Mouse (Mus musculus): ENCODE results near the gene Ccdc91. TPM values are rescaled to one million over a fixed set of nuclear protein-coding genes. Genes with fewer than 3 reads are reported as not detected.
A peak's percentile ranks its signal among the peaks of the same experiment; 100 is the strongest.

The Ccdc91 gene
- polyA plus RNA-seq, 1 experiment from 2014 or later, result 25.1 TPM

- ATAC-seq (ENCODE audit: insufficient number of reproducible peaks, low FRiP score, low TSS enrichment, low read depth), result 0 out of 2 replicates have a peak, but pooled peaks have one; percentile 40
- WGBS, result 40% methylated on average over 5 of the region's 5 CpGs
- Histone ChIP-seq H3K27me3 (no peaks in the 10 kb centered on the region), H3K9me3 (no peaks in the 10 kb centered on the region), H3K9ac (no peak overlapping the region), H3K36me3 (no peaks in the 10 kb centered on the region), H3K4me1 (peaks cover 13% of the 10 kb centered on the region), H3K4me3 (no peak overlapping the region), H3K4me2 (no peak overlapping the region), H3K27ac (peak overlapping the region; percentile 68)
Observed at GRCm38 (mm10) chr6:147574454-147575182, 99.0 kb downstream of the Ccdc91 start.

- peaks cover 13% of the 10 kb centered on the region for H3K4me1 ChIP-seq
- no peak overlapping the region for H3K9ac ChIP-seq
- no peaks in the 10 kb centered on the region for H3K27me3 ChIP-seq
- no peak overlapping the region for H3K4me2 ChIP-seq
- no peak overlapping the region for H3K4me3 ChIP-seq
- no peaks in the 10 kb centered on the region for H3K36me3 ChIP-seq
- no peak for ATAC-seq (ENCODE audit: insufficient number of reproducible peaks, low FRiP score, low TSS enrichment, low read depth)
- WGBS, result 42% methylated on average over 11 of the region's 11 CpGs
- no peaks in the 10 kb centered on the region for H3K9me3 ChIP-seq
- H3K27ac ChIP-seq, result peak overlapping the region; percentile 9; the same call in 1 of the 2 replicates
Observed at GRCm38 (mm10) chr6:147575183-147575784, 99.7 kb downstream of the Ccdc91 start.

- Histone ChIP-seq H3K9ac (no peak overlapping the region), H3K4me1 (0 out of 2 replicates have a peak, but pooled peaks cover 2% of the 10 kb centered on the region), H3K4me3 (no peak overlapping the region), H3K36me3 (0 out of 2 replicates have a peak, but pooled peaks cover under 1% of the 10 kb centered on the region), H3K9me3 (no peaks in the 10 kb centered on the region), H3K27me3 (no peaks in the 10 kb centered on the region), H3K4me2 (no peak overlapping the region), H3K27ac (no peak overlapping the region)
- ATAC-seq (ENCODE audit: insufficient number of reproducible peaks, low FRiP score, low TSS enrichment, low read depth), result no peak
- WGBS, result 38% methylated on average over 3 of the region's 3 CpGs
Observed at GRCm38 (mm10) chr6:147587675-147588074, 112.0 kb downstream of the Ccdc91 start.

- ATAC-seq (ENCODE audit: insufficient number of reproducible peaks, low FRiP score, low TSS enrichment, low read depth), result no peak
- no peaks in the 10 kb centered on the region for H3K4me1 ChIP-seq
- H3K27me3 ChIP-seq, result no peaks in the 10 kb centered on the region
- H3K36me3 ChIP-seq, result no peaks in the 10 kb centered on the region
- H3K9ac ChIP-seq, result no peak overlapping the region
- H3K9me3 ChIP-seq, result no peaks in the 10 kb centered on the region
- no peak overlapping the region for H3K27ac ChIP-seq
- no peak overlapping the region for H3K4me2 ChIP-seq
- no peak overlapping the region for H3K4me3 ChIP-seq
- 68% methylated on average over 10 of the region's 10 CpGs for WGBS
Observed at GRCm38 (mm10) chr6:147606666-147607065, 131.0 kb downstream of the Ccdc91 start.

GRCm38 (mm10) chr6:147607613-147608012 lies 132.0 kb downstream of the Ccdc91 start:
- 70% methylated on average over 6 of the region's 6 CpGs for WGBS
- H3K27ac ChIP-seq, result no peak overlapping the region
- no peaks in the 10 kb centered on the region for H3K9me3 ChIP-seq
- no peak overlapping the region for H3K9ac ChIP-seq
- H3K4me1 ChIP-seq, result no peaks in the 10 kb centered on the region
- H3K36me3 ChIP-seq, result no peaks in the 10 kb centered on the region
- no peak overlapping the region for H3K4me2 ChIP-seq
- ATAC-seq (ENCODE audit: insufficient number of reproducible peaks, low FRiP score, low TSS enrichment, low read depth), result no peak
- no peak overlapping the region for H3K4me3 ChIP-seq
- no peaks in the 10 kb centered on the region for H3K27me3 ChIP-seq

GRCm38 (mm10) chr6:147615306-147615705 lies 139.7 kb downstream of the Ccdc91 start:
- H3K4me2 ChIP-seq, result no peak overlapping the region
- no peaks in the 10 kb centered on the region for H3K27me3 ChIP-seq
- H3K9ac ChIP-seq, result no peak overlapping the region
- H3K4me3 ChIP-seq, result no peak overlapping the region
- H3K36me3 ChIP-seq, result no peaks in the 10 kb centered on the region
- no peaks in the 10 kb centered on the region for H3K4me1 ChIP-seq
- H3K9me3 ChIP-seq, result no peaks in the 10 kb centered on the region
- 86% methylated on average over 2 of the region's 2 CpGs for WGBS
- no peak overlapping the region for H3K27ac ChIP-seq
- no peak for ATAC-seq (ENCODE audit: insufficient number of reproducible peaks, low FRiP score, low TSS enrichment, low read depth)

GRCm38 (mm10) chr6:147623142-147623541 lies 147.5 kb downstream of the Ccdc91 start:
- Histone ChIP-seq H3K27me3 (no peaks in the 10 kb centered on the region), H3K36me3 (no peaks in the 10 kb centered on the region), H3K4me3 (no peak overlapping the region), H3K27ac (no peak overlapping the region), H3K4me2 (no peak overlapping the region), H3K4me1 (no peaks in the 10 kb centered on the region; the same call in 1 of the 2 replicates), H3K9ac (no peak overlapping the region), H3K9me3 (no peaks in the 10 kb centered on the region)
- 65% methylated on average over 3 of the region's 3 CpGs for WGBS
- no peak for ATAC-seq (ENCODE audit: insufficient number of reproducible peaks, low FRiP score, low TSS enrichment, low read depth)

GRCm38 (mm10) chr6:147636464-147636863 lies 160.8 kb downstream of the Ccdc91 start:
- no peak overlapping the region for H3K27ac ChIP-seq
- H3K4me3 ChIP-seq, result no peak overlapping the region
- no peaks in the 10 kb centered on the region for H3K27me3 ChIP-seq
- 62% methylated on average over 5 of the region's 5 CpGs for WGBS
- 0 out of 2 replicates have a peak, but pooled peaks cover 2% of the 10 kb centered on the region for H3K36me3 ChIP-seq
- no peak for ATAC-seq (ENCODE audit: insufficient number of reproducible peaks, low FRiP score, low TSS enrichment, low read depth)
- no peak overlapping the region for H3K9ac ChIP-seq
- no peaks in the 10 kb centered on the region for H3K4me1 ChIP-seq
- no peaks in the 10 kb centered on the region for H3K9me3 ChIP-seq
- no peak overlapping the region for H3K4me2 ChIP-seq

- Histone ChIP-seq H3K4me3 (no peak overlapping the region), H3K4me2 (no peak overlapping the region), H3K4me1 (no peaks in the 10 kb centered on the region), H3K9me3 (no peaks in the 10 kb centered on the region), H3K27me3 (no peaks in the 10 kb centered on the region), H3K27ac (no peak overlapping the region), H3K36me3 (no peaks in the 10 kb centered on the region), H3K9ac (no peak overlapping the region)
- no peak for ATAC-seq (ENCODE audit: insufficient number of reproducible peaks, low FRiP score, low TSS enrichment, low read depth)
- 77% methylated on average over 7 of the region's 7 CpGs for WGBS
Observed at GRCm38 (mm10) chr6:147643875-147644274, 168.2 kb downstream of the Ccdc91 start.

- no peak overlapping the region for H3K9ac ChIP-seq
- H3K27me3 ChIP-seq, result no peaks in the 10 kb centered on the region
- H3K9me3 ChIP-seq, result no peaks in the 10 kb centered on the region
- ATAC-seq (ENCODE audit: insufficient number of reproducible peaks, low FRiP score, low TSS enrichment, low read depth), result no peak
- H3K4me2 ChIP-seq, result no peak overlapping the region
- H3K4me3 ChIP-seq, result no peak overlapping the region
- H3K4me1 ChIP-seq, result no peaks in the 10 kb centered on the region
- no peaks in the 10 kb centered on the region for H3K36me3 ChIP-seq
- H3K27ac ChIP-seq, result no peak overlapping the region
Observed at GRCm38 (mm10) chr6:147644391-147644790, 168.8 kb downstream of the Ccdc91 start.

GRCm38 (mm10) chr6:147646401-147646968 lies 170.9 kb downstream of the Ccdc91 start:
- Histone ChIP-seq H3K36me3 (no peaks in the 10 kb centered on the region), H3K4me1 (no peaks in the 10 kb centered on the region), H3K9ac (no peak overlapping the region), H3K4me2 (no peak overlapping the region), H3K9me3 (no peaks in the 10 kb centered on the region), H3K27me3 (no peaks in the 10 kb centered on the region), H3K27ac (no peak overlapping the region), H3K4me3 (no peak overlapping the region)
- WGBS, result 56% methylated on average over 11 of the region's 11 CpGs
- ATAC-seq (ENCODE audit: insufficient number of reproducible peaks, low FRiP score, low TSS enrichment, low read depth), result no peak

GRCm38 (mm10) chr6:147658025-147658424 lies 182.4 kb downstream of the Ccdc91 start:
- no peak overlapping the region for H3K4me2 ChIP-seq
- H3K27me3 ChIP-seq, result 0 out of 2 replicates have a peak, but pooled peaks cover 4% of the 10 kb centered on the region
- H3K36me3 ChIP-seq, result no peaks in the 10 kb centered on the region
- H3K9ac ChIP-seq, result no peak overlapping the region
- H3K27ac ChIP-seq, result no peak overlapping the region
- no peak for ATAC-seq (ENCODE audit: insufficient number of reproducible peaks, low FRiP score, low TSS enrichment, low read depth)
- H3K4me1 ChIP-seq, result no peaks in the 10 kb centered on the region
- no peaks in the 10 kb centered on the region for H3K9me3 ChIP-seq
- no peak overlapping the region for H3K4me3 ChIP-seq

Data from limb, embryonic 15.5 days (tissue).